13 mouse cellular contexts compared by ENCODE assay signal in genomic region chr16:35193357-35193756, GRCm38 (mm10). TPM values are rescaled to one million over a fixed set of nuclear protein-coding genes. Genes with fewer than 3 reads are reported as not detected.
DNase-seq lines count a peak whose midpoint lies in the region; ATAC-seq and TF ChIP-seq lines count a peak whose summit lies in the region.
"Had no signal": no experiment of that assay in that cellular context is flagged by ENCODE, and none has a peak within 500 bp of the region (broad histone marks: within the 10 kb centered on the region; RNA-seq: fewer than 3 reads in every experiment).

No protein-coding gene starts in this region.

- ATAC-seq in heart, embryonic 11.5 days (replicated peaks; ENCODE audit: insufficient number of reproducible peaks, low FRiP score, low TSS enrichment) = no peak
- ATAC-seq in kidney, embryonic 16.5 days (ENCODE audit: low FRiP score, low TSS enrichment) = peak; percentile 52
- ATAC-seq in midbrain, embryonic 12.5 days (ENCODE audit: low FRiP score, low read depth) = 0 out of 2 replicates have a peak, but pooled peaks have one; percentile 6
- no peak for ATAC-seq in midbrain, embryonic 14.5 days (ENCODE audit: low FRiP score, low TSS enrichment)
- ATAC-seq in stomach, postnatal 0 days (ENCODE audit: low FRiP score, low TSS enrichment) = peak; percentile 30; the same call in 1 of the 2 replicates

- no peak overlapping the region for H3K4me3 ChIP-seq in heart, embryonic 11.5 days (ENCODE audit: low read depth, low read length)
- H3K4me3 ChIP-seq in kidney, embryonic 16.5 days (ENCODE audit: low read length) = no peak overlapping the region
- no peak overlapping the region for H3K4me3 ChIP-seq in midbrain, embryonic 12.5 days
- H3K4me3 ChIP-seq in midbrain, embryonic 14.5 days (replicated peaks; ENCODE audit: low read depth, low read length) = no peak overlapping the region
- H3K4me3 ChIP-seq in stomach, postnatal 0 days (ENCODE audit: low read depth, low read length) = no peak overlapping the region

- H3K4me2 ChIP-seq in heart, embryonic 11.5 days = peak overlapping the region; percentile 11; the same call in 1 of the 2 replicates
- H3K4me2 ChIP-seq in kidney, embryonic 16.5 days (replicated peaks; ENCODE audit: low read depth, low read length) = no peak overlapping the region
- H3K4me2 ChIP-seq in midbrain, embryonic 12.5 days (replicated peaks) = no peak overlapping the region
- H3K4me2 ChIP-seq in midbrain, embryonic 14.5 days (ENCODE audit: low read length) = no peak overlapping the region
- no peak overlapping the region for H3K4me2 ChIP-seq in stomach, postnatal 0 days (replicated peaks; ENCODE audit: low read depth)

- H3K9ac ChIP-seq in heart, embryonic 11.5 days (ENCODE audit: low read depth, low read length) = no peak overlapping the region; the same call in 1 of the 2 replicates
- no peak overlapping the region for H3K9ac ChIP-seq in kidney, embryonic 16.5 days (replicated peaks; ENCODE audit: low read length)
- H3K9ac ChIP-seq in midbrain, embryonic 12.5 days (replicated peaks) = no peak overlapping the region
- H3K9ac ChIP-seq in midbrain, embryonic 14.5 days (replicated peaks; ENCODE audit: low read length) = no peak overlapping the region
- no peak overlapping the region for H3K9ac ChIP-seq in stomach, postnatal 0 days (ENCODE audit: low read length)

- DNase-seq in heart, postnatal 10 days = no peak
- DNase-seq in kidney, postnatal 4 days = no peak
- no peak for DNase-seq in midbrain, embryonic 14.5 days
- DNase-seq in stomach, postnatal 0 days (ENCODE audit: low spot score) = no peak
- DNase-seq in spleen, adult 12 weeks (ENCODE audit: low spot score) = no peak
- DNase-seq: cerebellum, adult 11-12 months; gastrocnemius, postnatal 36 days; kidney, adult 2 months; layer of hippocampus, postnatal 36 days; thymus, postnatal 25 days had no signal

- H3K36me3 ChIP-seq in heart, embryonic 11.5 days (ENCODE audit: control insufficient read depth, insufficient read depth, low read length) = no peaks in the 10 kb centered on the region
- H3K36me3 ChIP-seq in kidney, embryonic 16.5 days (ENCODE audit: insufficient read depth, low read length) = no peaks in the 10 kb centered on the region
- H3K36me3 ChIP-seq in midbrain, embryonic 12.5 days = no peaks in the 10 kb centered on the region
- H3K36me3 ChIP-seq in midbrain, embryonic 14.5 days (ENCODE audit: control insufficient read depth, insufficient read depth, low read length) = no peaks in the 10 kb centered on the region
- no peaks in the 10 kb centered on the region for H3K36me3 ChIP-seq in stomach, postnatal 0 days (ENCODE audit: control insufficient read depth, insufficient read depth, low read length)

- TF ChIP-seq CTCF in stomach, postnatal 0 days (IDR thresholded peaks at IDR 0.05; ENCODE audit: low read depth) = no peak

- H3K27me3 ChIP-seq in heart, embryonic 11.5 days (ENCODE audit: control insufficient read depth, insufficient read depth, low read length) = no peaks in the 10 kb centered on the region
- H3K27me3 ChIP-seq in kidney, embryonic 16.5 days (ENCODE audit: insufficient read depth, low read length) = no peaks in the 10 kb centered on the region
- no peaks in the 10 kb centered on the region for H3K27me3 ChIP-seq in midbrain, embryonic 12.5 days
- H3K27me3 ChIP-seq in midbrain, embryonic 14.5 days (ENCODE audit: control insufficient read depth, insufficient read depth, low read length) = no peaks in the 10 kb centered on the region
- H3K27me3 ChIP-seq in stomach, postnatal 0 days (ENCODE audit: control insufficient read depth, insufficient read depth, low read length) = no peaks in the 10 kb centered on the region

- no peak overlapping the region for H3K27ac ChIP-seq in heart, embryonic 11.5 days (ENCODE audit: low read depth, low read length)
- peak overlapping the region; percentile 25; the same call in 1 of the 2 replicates for H3K27ac ChIP-seq in kidney, embryonic 16.5 days (ENCODE audit: low read length)
- H3K27ac ChIP-seq in midbrain, embryonic 12.5 days (replicated peaks) = no peak overlapping the region
- H3K27ac ChIP-seq in midbrain, embryonic 14.5 days (replicated peaks; ENCODE audit: low read depth, low read length) = no peak overlapping the region
- no peak overlapping the region for H3K27ac ChIP-seq in stomach, postnatal 0 days (replicated peaks)

- H3K4me1 ChIP-seq in heart, embryonic 11.5 days (ENCODE audit: control insufficient read depth, insufficient read depth, low read length) = peaks cover 22% of the 10 kb centered on the region
- peaks cover 13% of the 10 kb centered on the region for H3K4me1 ChIP-seq in kidney, embryonic 16.5 days (ENCODE audit: insufficient read depth, low read length)
- H3K4me1 ChIP-seq in midbrain, embryonic 12.5 days = peaks cover 7% of the 10 kb centered on the region; the same call in 1 of the 2 replicates
- H3K4me1 ChIP-seq in midbrain, embryonic 14.5 days (ENCODE audit: control insufficient read depth, insufficient read depth, low read length) = peaks cover 7% of the 10 kb centered on the region; the same call in 1 of the 2 replicates
- H3K4me1 ChIP-seq in stomach, postnatal 0 days (replicated peaks; ENCODE audit: control insufficient read depth, insufficient read depth) = peaks cover 9% of the 10 kb centered on the region

- WGBS in heart, embryonic 11.5 days (ENCODE audit: insufficient replicate concordance) = 33% methylated on average over 3 of the region's 3 CpGs
- 42% methylated on average over 3 of the region's 3 CpGs for WGBS in kidney, embryonic 16.5 days
- 47% methylated on average over 3 of the region's 3 CpGs for WGBS in midbrain, embryonic 12.5 days
- 63% methylated on average over 3 of the region's 3 CpGs for WGBS in midbrain, embryonic 14.5 days
- 33% methylated on average over 3 of the region's 3 CpGs for WGBS in stomach, postnatal 0 days

- no peak for TF ChIP-seq EP300 in stomach, postnatal 0 days (optimal IDR thresholded peaks at IDR 0.05)

- H3K9me3 ChIP-seq in heart, embryonic 11.5 days (replicated peaks; ENCODE audit: control insufficient read depth, low read length) = no peaks in the 10 kb centered on the region
- H3K9me3 ChIP-seq in kidney, embryonic 16.5 days (ENCODE audit: low read length) = no peaks in the 10 kb centered on the region
- H3K9me3 ChIP-seq in midbrain, embryonic 12.5 days = no peaks in the 10 kb centered on the region
- H3K9me3 ChIP-seq in midbrain, embryonic 14.5 days (ENCODE audit: control insufficient read depth, low read length) = no peaks in the 10 kb centered on the region
- H3K9me3 ChIP-seq in stomach, postnatal 0 days (ENCODE audit: control insufficient read depth, low read length) = no peaks in the 10 kb centered on the region

- intact Hi-C loops in heart, postnatal 10 days (cut with DNase I) = no loop called here

RNA-seq across cellular contexts. Expression of gene Adcy5, which starts 38.7 kb away (rescaled TPM):
- polyA plus RNA-seq in heart, embryonic 11.5 days (2014; fragmentation: Nextera tagmentation; extraction: Ambion mirVana) = 5.6 and 6.0 TPM in 2 replicates
- 10 to 100 TPM; 55.1 to 56.3 TPM for total RNA-seq in heart, postnatal 10 days (2021)
- 0.60 and 0.80 TPM in 2 replicates for polyA plus RNA-seq in kidney, embryonic 16.5 days (2015; fragmentation: Nextera tagmentation; extraction: Ambion mirVana)
- polyA plus RNA-seq in midbrain, embryonic 12.5 days (2016; fragmentation: Nextera tagmentation; extraction: Ambion mirVana) = 3.2 and 3.6 TPM in 2 replicates
- polyA plus RNA-seq in midbrain, embryonic 14.5 days (2014; fragmentation: Nextera tagmentation; extraction: Ambion mirVana) = 8.4 and 8.7 TPM in 2 replicates
- 2.2 and 2.3 TPM in 2 replicates for polyA plus RNA-seq in stomach, postnatal 0 days (2015; fragmentation: Nextera tagmentation; extraction: Ambion mirVana)

Comparison
In these comparisons a context has a peak if more than half of its experiments do, and no peak if none do; other contexts are left out.
1. ATAC-seq: peak in kidney, embryonic 16.5 days (single experiment), midbrain, embryonic 12.5 days (single experiment) and stomach, postnatal 0 days (single experiment); none in heart, embryonic 11.5 days (single experiment) and midbrain, embryonic 14.5 days (single experiment).